Mouse (Mus musculus) induced T-regulatory cell, adult 2 months (primary cell): ENCODE data around the gene Tnrc18.

ENCODE experiments used
- DNase-seq: peaks from one replicate; pipeline ENCODE4 v3.0.0-alpha.2; 2012; ENCODE audit warnings: low read depth

Gene Tnrc18

GRCm38 (mm10) chr5:142692248-142692647 lies 125.2 kb downstream of the Tnrc18 start, which contains the start of gene Slc29a4:
Gene Slc29a4 (plus strand): TSS chr5:142692512.
- DNase-seq, result no peak

- DNase-seq, result no peak
Observed at GRCm38 (mm10) chr5:142690343-142690742, 127.1 kb downstream of the Tnrc18 start.

DNA sequence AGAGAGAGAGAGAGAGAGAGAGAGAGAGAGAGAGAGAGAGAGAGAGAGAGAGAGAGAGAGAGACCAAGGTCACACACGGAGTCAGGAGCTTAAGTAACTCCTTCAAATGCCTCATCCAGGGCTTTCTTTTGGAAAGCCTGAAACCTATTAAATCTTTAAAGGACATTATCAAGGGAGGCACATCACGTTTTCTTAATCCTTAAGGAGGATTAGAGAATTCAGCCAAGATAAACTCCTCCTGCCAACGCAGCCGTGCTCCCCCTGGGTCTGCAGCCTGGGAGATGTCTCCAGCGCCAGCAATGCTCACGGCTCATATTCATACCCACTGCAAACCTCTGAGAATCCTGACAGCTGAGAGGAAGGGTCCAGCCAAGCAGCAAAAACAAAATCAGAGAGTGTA lies 128.6 kb downstream of the Tnrc18 start:
- DNase-seq, result no peak

GRCm38 (mm10) chr5:142682529-142682928 lies 134.9 kb downstream of the Tnrc18 start:
- no peak for DNase-seq

DNA sequence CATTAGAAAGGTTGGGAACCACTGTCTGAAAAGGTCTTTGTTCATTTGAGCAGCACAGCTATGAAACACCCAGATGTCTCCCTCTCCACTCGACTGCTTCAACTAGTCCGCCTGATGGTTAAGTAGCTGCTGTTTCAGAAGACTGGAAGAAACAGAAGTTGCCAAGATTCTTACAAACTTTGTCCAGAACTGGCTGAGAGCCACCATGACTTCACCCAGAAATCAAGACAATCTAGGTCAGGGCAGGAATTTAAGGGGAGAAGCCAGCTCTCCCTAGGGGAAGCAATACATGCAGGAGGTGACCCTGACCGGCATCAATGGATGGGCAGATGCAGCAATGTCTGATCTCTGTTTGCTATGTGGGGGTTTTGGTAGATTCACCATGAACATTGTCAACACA lies 135.6 kb downstream of the Tnrc18 start:
- DNase-seq, result no peak

GRCm38 (mm10) chr5:142679065-142679464 lies 138.4 kb downstream of the Tnrc18 start:
- DNase-seq, result no peak

DNA sequence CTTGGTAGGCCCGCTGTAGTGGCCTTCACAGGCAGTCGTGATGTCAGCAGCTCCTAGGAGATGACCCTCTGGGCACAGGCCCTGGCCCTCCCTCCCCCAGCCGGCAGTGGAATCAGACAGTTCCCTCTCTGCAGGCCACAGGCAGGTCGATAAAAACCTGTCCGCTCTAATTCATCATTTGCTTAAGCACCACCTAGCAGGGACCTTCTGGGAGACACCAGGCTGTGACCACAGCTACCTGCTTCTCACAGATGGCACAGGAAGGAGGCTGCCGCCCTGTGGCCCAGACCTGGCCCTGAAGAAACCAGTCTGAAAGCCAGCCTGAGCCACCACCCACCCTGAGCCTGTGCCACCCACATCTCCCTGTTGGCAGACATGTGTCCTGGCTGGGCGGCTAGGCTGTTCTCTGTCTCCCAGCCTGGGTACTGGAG lies 139.3 kb downstream of the Tnrc18 start:
- no peak for DNase-seq
